Mouse (Mus musculus): Measurements from ENCODE around the gene Tcea3.

- TF ChIP-seq EP300 (IDR thresholded peaks at IDR 0.05; ENCODE audit: low read depth): no peak
- TF ChIP-seq CTCF (IDR thresholded peaks at IDR 0.05; ENCODE audit: low read depth): no peak
Measured at GRCm38 (mm10) chr4:136224240-136224559, 23.3 kb upstream of the Tcea3 start.

All from liver, postnatal 0 days (tissue).